Mouse (Mus musculus) limb, embryonic 14.5 days (tissue): ENCODE data around the gene Six3. TPM values are rescaled to one million over a fixed set of nuclear protein-coding genes. Genes with fewer than 3 reads are reported as not detected.

Experiments used
- ATAC-seq: fragments of 200-750 bp; cut with Nextera tagmentation; 2 replicates; pipeline ENCODE4 v1.8.0; 2017; ENCODE audit warnings: low read depth, moderate number of reproducible peaks, moderate TSS enrichment; ENCODE audit not compliant: low FRiP score
- DNase-seq: peaks from one replicate; pipeline ENCODE4 v3.0.0-alpha.2; 2015; ENCODE audit warnings: low spot score
- H3K27ac ChIP-seq: fragments of 300-500 bp; sonication (generic); replicated peaks from 2 replicates; pipeline ENCODE4 v1.5.1; 2014; ENCODE audit warnings: low read depth, mild to moderate bottlenecking, low read length, moderate library complexity, mixed read lengths
- H3K27me3 ChIP-seq: fragments of 300-500 bp; sonication (generic); 2 replicates; pipeline ENCODE4 v1.6.1; 2014; ENCODE audit warnings: low read length, mixed read lengths; ENCODE audit not compliant: control insufficient read depth, insufficient read depth
- H3K36me3 ChIP-seq: fragments of 300-500 bp; sonication (generic); 2 replicates; pipeline ENCODE4 v1.6.1; 2014; ENCODE audit warnings: mild to moderate bottlenecking, low read length, moderate library complexity, mixed read lengths; ENCODE audit not compliant: control insufficient read depth, insufficient read depth
- H3K4me1 ChIP-seq: fragments of 300-500 bp; sonication (generic); 2 replicates; pipeline ENCODE4 v1.6.1; 2014; ENCODE audit warnings: antibody characterized with exemption, low read length, mixed read lengths; ENCODE audit not compliant: control insufficient read depth, insufficient read depth
- H3K4me2 ChIP-seq: fragments of 300-500 bp; sonication (generic); replicated peaks from 2 replicates; pipeline ENCODE4 v1.6.1; 2014; ENCODE audit warnings: low read depth, mild to moderate bottlenecking, low read length, moderate library complexity; ENCODE audit not compliant: severe bottlenecking
- H3K4me3 ChIP-seq: fragments of 300-500 bp; sonication (generic); replicated peaks from 2 replicates; pipeline ENCODE4 v1.5.1; 2014; ENCODE audit warnings: low read length
- H3K9ac ChIP-seq: fragments of 300-500 bp; sonication (generic); 2 replicates; pipeline ENCODE4 v1.6.1; 2014; ENCODE audit warnings: mild to moderate bottlenecking, low read depth, low read length, moderate library complexity; ENCODE audit not compliant: severe bottlenecking
- H3K9me3 ChIP-seq: fragments of 300-500 bp; sonication (generic); 2 replicates; pipeline ENCODE4 v1.6.1; 2016; ENCODE audit warnings: low read length; ENCODE audit not compliant: control insufficient read depth
- POLR2A ChIP-seq: fragments of 200-500 bp; IDR thresholded peaks from 2 replicates; pipeline ENCODE4 v1.8.0; 2012; ENCODE audit warnings: inconsistent platforms, mild to moderate bottlenecking, moderate library complexity, borderline replicate concordance; ENCODE audit not compliant: insufficient read depth, insufficient read length; ENCODE audit errors: extremely low read depth
- WGBS: fragments of 180-500 bp; shearing (Covaris S2); extraction: QIAGEN DNeasy Blood & Tissue Kit; methylation state at CpG from one replicate; pipeline ENCODE4 v1.1.7; 2014; 5-methylcytosine and 5-hydroxymethylcytosine counted together
- polyA plus RNA-seq, 2 experiments: library from polyadenylated mRNA; depleted of rRNA in 1 of 2; stranded (reverse) in 1 of 2; unstranded in 1 of 2; fragments of >200 nt; fragmentation: Nextera tagmentation in 1 of 2; extraction: Ambion mirVana in 1 of 2; gene quantifications; 2 replicates each; pipeline versions ENCODE4 v1.2.1 to v1.2.3; 2012 to 2014

Gene Six3
- polyA plus RNA-seq, 2 experiments, result 0.11 TPM; not detected in 1

DNA sequence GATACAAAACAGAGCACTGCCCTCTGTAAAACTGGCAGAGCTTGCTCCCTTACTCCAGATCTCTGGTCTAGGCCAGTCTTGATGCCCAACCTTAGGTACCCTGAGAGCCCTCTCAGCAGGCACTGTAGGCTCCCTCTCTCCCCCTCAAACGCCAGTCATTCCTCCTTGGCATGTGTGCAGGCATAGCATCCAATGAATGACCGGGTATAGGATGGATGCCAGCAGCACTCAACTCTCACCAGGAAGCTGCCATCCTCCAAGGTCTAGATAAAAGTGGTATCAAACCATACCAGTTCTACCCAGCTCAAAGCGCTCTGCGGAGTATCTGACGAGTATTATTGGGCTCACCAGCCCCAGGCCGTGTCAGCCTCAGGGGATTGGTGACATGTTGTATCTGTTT is 33.2 kb upstream of the Six3 start:
- Histone ChIP-seq H3K9ac (no peak overlapping the region), H3K36me3 (no peaks in the 10 kb centered on the region), H3K4me1 (no peaks in the 10 kb centered on the region; the same call in 1 of the 2 replicates), H3K9me3 (no peaks in the 10 kb centered on the region), H3K4me2 (no peak overlapping the region), H3K27me3 (no peaks in the 10 kb centered on the region), H3K27ac (no peak overlapping the region), H3K4me3 (no peak overlapping the region)
- DNase-seq (no peak), ATAC-seq (no peak)
- TF ChIP-seq POLR2A, result no peak
- WGBS, result 80% methylated on average over 6 of the region's 6 CpGs

- 81% methylated on average over 4 of the region's 4 CpGs for WGBS
- DNase-seq (no peak), ATAC-seq (no peak)
- no peaks in the 10 kb centered on the region for H3K9me3 ChIP-seq
- H3K27ac ChIP-seq, result no peak overlapping the region
- no peaks in the 10 kb centered on the region for H3K27me3 ChIP-seq
- no peak overlapping the region for H3K9ac ChIP-seq
- no peaks in the 10 kb centered on the region; the same call in 1 of the 2 replicates for H3K4me1 ChIP-seq
- no peak overlapping the region for H3K4me3 ChIP-seq
- H3K36me3 ChIP-seq, result no peaks in the 10 kb centered on the region
- no peak overlapping the region for H3K4me2 ChIP-seq
- no peak for TF ChIP-seq POLR2A
These were observed 29.2 kb upstream of the Six3 start for GRCm38 (mm10) chr17:85584170-85584569.

DNA sequence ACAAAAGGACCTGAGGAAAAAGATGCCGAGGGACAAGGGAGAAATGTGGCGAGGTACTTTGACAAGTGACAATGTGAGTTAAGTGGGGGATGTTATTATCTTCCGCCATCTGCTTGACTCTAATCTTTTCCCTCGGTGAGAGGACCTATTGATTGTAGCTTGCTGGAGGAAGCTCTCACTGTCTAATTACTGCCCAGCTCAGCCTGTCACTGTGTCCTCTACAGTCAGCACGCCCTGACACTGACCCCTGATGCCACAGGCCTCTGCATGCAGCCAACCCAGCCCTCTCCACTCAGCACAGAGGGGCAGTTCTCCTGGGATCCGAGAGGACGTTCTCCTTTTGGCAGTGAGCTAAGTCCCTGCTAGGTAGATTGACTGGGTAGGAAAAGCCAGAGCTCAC is 28.8 kb upstream of the Six3 start:
- H3K9ac ChIP-seq, result no peak overlapping the region
- no peak for TF ChIP-seq POLR2A
- no peaks in the 10 kb centered on the region; the same call in 1 of the 2 replicates for H3K4me1 ChIP-seq
- no peaks in the 10 kb centered on the region for H3K36me3 ChIP-seq
- no peaks in the 10 kb centered on the region for H3K27me3 ChIP-seq
- ATAC-seq, result no peak
- no peak overlapping the region for H3K4me3 ChIP-seq
- no peak for DNase-seq
- no peaks in the 10 kb centered on the region for H3K9me3 ChIP-seq
- 68% methylated on average over 7 of the region's 7 CpGs for WGBS
- H3K27ac ChIP-seq, result no peak overlapping the region
- H3K4me2 ChIP-seq, result no peak overlapping the region

GRCm38 (mm10) chr17:85585779-85586178 is 27.6 kb upstream of the Six3 start:
- no peak for DNase-seq
- Histone ChIP-seq H3K27ac (no peak overlapping the region), H3K9me3 (no peaks in the 10 kb centered on the region), H3K4me3 (no peak overlapping the region), H3K4me1 (no peaks in the 10 kb centered on the region; the same call in 1 of the 2 replicates), H3K36me3 (no peaks in the 10 kb centered on the region), H3K27me3 (no peaks in the 10 kb centered on the region), H3K4me2 (no peak overlapping the region), H3K9ac (no peak overlapping the region)
- WGBS, result 82% methylated on average over 5 of the region's 5 CpGs
- ATAC-seq, result no peak
- no peak for TF ChIP-seq POLR2A

- Histone ChIP-seq H3K9ac (no peak overlapping the region), H3K9me3 (no peaks in the 10 kb centered on the region), H3K4me3 (no peak overlapping the region), H3K4me1 (no peaks in the 10 kb centered on the region), H3K27ac (no peak overlapping the region), H3K27me3 (no peaks in the 10 kb centered on the region), H3K36me3 (no peaks in the 10 kb centered on the region), H3K4me2 (no peak overlapping the region)
- ATAC-seq (no peak), DNase-seq (no peak)
- no peak for TF ChIP-seq POLR2A
- WGBS, result 44% methylated on average over 6 of the region's 6 CpGs
These were observed 21.4 kb upstream of the Six3 start for GRCm38 (mm10) chr17:85591976-85592375.

- 55% methylated on average over 10 of the region's 10 CpGs for WGBS
- H3K27me3 ChIP-seq, result no peaks in the 10 kb centered on the region
- H3K4me1 ChIP-seq, result no peaks in the 10 kb centered on the region
- ATAC-seq (no peak), DNase-seq (no peak)
- no peaks in the 10 kb centered on the region for H3K36me3 ChIP-seq
- H3K9ac ChIP-seq, result no peak overlapping the region
- no peaks in the 10 kb centered on the region for H3K9me3 ChIP-seq
- no peak for TF ChIP-seq POLR2A
- no peak overlapping the region for H3K4me2 ChIP-seq
- H3K27ac ChIP-seq, result no peak overlapping the region
- no peak overlapping the region for H3K4me3 ChIP-seq
These were observed 17.6 kb upstream of the Six3 start for GRCm38 (mm10) chr17:85595853-85596252.
